Mouse (Mus musculus) testis, adult 2 months (tissue): ENCODE measurements around the gene Prr23a1. TPM values are rescaled to one million over a fixed set of nuclear protein-coding genes. Genes with fewer than 3 reads are reported as not detected.

Source experiments
- H3K27ac ChIP-seq: fragments of 200-500 bp; 2 replicates; pipeline ENCODE4 v1.5.1; 2012; ENCODE audit warnings: low read depth, low read length; ENCODE audit not compliant: control insufficient read depth, insufficient read depth
- H3K27me3 ChIP-seq: fragments of 200-500 bp; 2 replicates; pipeline ENCODE4 v1.6.1; 2012; ENCODE audit warnings: mild to moderate bottlenecking, low read length, moderate library complexity; ENCODE audit not compliant: control insufficient read depth, insufficient read depth
- H3K36me3 ChIP-seq: fragments of 200-500 bp; 2 replicates; pipeline ENCODE4 v1.6.1; 2012; ENCODE audit warnings: mild to moderate bottlenecking, low read length; ENCODE audit not compliant: control insufficient read depth, insufficient read depth
- H3K4me1 ChIP-seq: fragments of 200-500 bp; 2 replicates; pipeline ENCODE4 v1.6.1; 2012; ENCODE audit warnings: low read length; ENCODE audit not compliant: control insufficient read depth, insufficient read depth
- H3K4me3 ChIP-seq: fragments of 200-500 bp; 2 replicates; pipeline ENCODE4 v1.5.1; 2012; ENCODE audit warnings: low read depth, mild to moderate bottlenecking, low read length, moderate library complexity, mixed read lengths; ENCODE audit not compliant: control insufficient read depth
- CTCF ChIP-seq: fragments of 200-500 bp; IDR thresholded peaks from 2 replicates; pipeline ENCODE4 v1.5.1; 2012; ENCODE audit warnings: low read depth, mild to moderate bottlenecking, inconsistent platforms, low read length, moderate library complexity; ENCODE audit not compliant: control insufficient read depth, insufficient read depth, insufficient replicate concordance
- POLR2A ChIP-seq: fragments of 200-500 bp; IDR thresholded peaks from 2 replicates; pipeline ENCODE4 v1.6.1; 2012; ENCODE audit warnings: low read depth, mild to moderate bottlenecking, inconsistent platforms, low read length, moderate library complexity; ENCODE audit not compliant: control insufficient read depth
- polyA plus RNA-seq: library from polyadenylated mRNA; depleted of rRNA; stranded (reverse); fragments of >200 nt; gene quantifications from 2 replicates; pipeline ENCODE4 v1.2.3, GENCODE M21; 2012; rRNA removed

Gene Prr23a1
- polyA plus RNA-seq, 1 experiment = 0.96 TPM

GRCm38 (mm10) chr9:98856210-98856609 is 13.9 kb downstream of the Prr23a1 start, which contains the start of gene Prr23a2:
Prr23a2 (plus strand) TSS chr9:98856494.
- peak within 1 kb of the TSS; percentile 85 for H3K4me3 ChIP-seq
- TF ChIP-seq CTCF (no peak), POLR2A (no peak)

GRCm38 (mm10) chr9:98863463-98863862 is 21.2 kb downstream of the Prr23a1 start:
- H3K36me3 ChIP-seq = no peaks in the 10 kb centered on the region
- H3K4me1 ChIP-seq = peaks cover 4% of the 10 kb centered on the region; the same call in 1 of the 2 replicates
- TF ChIP-seq POLR2A = no peak
- no peak for TF ChIP-seq CTCF
- H3K4me3 ChIP-seq = no peak overlapping the region
- no peak overlapping the region for H3K27ac ChIP-seq
- no peaks in the 10 kb centered on the region for H3K27me3 ChIP-seq

More at GRCm38 (mm10) chr9:98856210-98856609, 13.9 kb downstream of the Prr23a1 start, which contains the start of gene Prr23a2:
- Histone ChIP-seq H3K4me1 (no peaks in the 10 kb centered on the region), H3K36me3 (no peaks in the 10 kb centered on the region), H3K27ac (no peak within 1 kb of the TSS), H3K27me3 (no peaks in the 10 kb centered on the region)

GRCm38 (mm10) chr9:98864571-98864970 is 22.3 kb downstream of the Prr23a1 start, which contains the start of gene Prr23a3:
Prr23a3 (plus strand) TSS chr9:98864767.
- TF ChIP-seq CTCF (no peak), POLR2A (no peak)

More at GRCm38 (mm10) chr9:98864571-98864970, 22.3 kb downstream of the Prr23a1 start, which contains the start of gene Prr23a3:
- H3K36me3 ChIP-seq = no peaks in the 10 kb centered on the region
- no peaks in the 10 kb centered on the region for H3K27me3 ChIP-seq
- H3K4me3 ChIP-seq = peak within 1 kb of the TSS; percentile 64
- no peak within 1 kb of the TSS for H3K27ac ChIP-seq
- H3K4me1 ChIP-seq = peaks cover 4% of the 10 kb centered on the region; the same call in 1 of the 2 replicates

Other genes starting within 250 kb of the Prr23a1 start
- gene Mrps22, start 240.8 kb upstream of the Prr23a1 start, polyA plus RNA-seq = 20.9 and 23.2 TPM in 2 replicates
- 0.17 and 0.38 TPM in 2 replicates for gene Prr23a2, start 14.0 kb downstream of the Prr23a1 start, polyA plus RNA-seq
- gene Prr23a3, start 22.3 kb downstream of the Prr23a1 start, polyA plus RNA-seq = 0.41 and 0.51 TPM in 2 replicates
- not detected in 2 replicates for gene 7420426K07Rik, start 60.6 kb downstream of the Prr23a1 start, polyA plus RNA-seq
- gene Foxl2, start 112.8 kb downstream of the Prr23a1 start, polyA plus RNA-seq = not detected in 2 replicates
- 5.0 and 5.6 TPM in 2 replicates for gene Faim, start 143.9 kb downstream of the Prr23a1 start, polyA plus RNA-seq
- gene Gm1123, start 193.2 kb downstream of the Prr23a1 start, polyA plus RNA-seq = not detected in 2 replicates